Mouse (Mus musculus) left cerebral cortex, adult 9 months (tissue): ENCODE measurements around the gene Atxn1.

Experiments used
- DNase-seq, 2 experiments: peaks; one replicate each; pipeline ENCODE4 v3.0.0; 2022; ENCODE audit warnings: low spot score in 2 of 2

Gene Atxn1

GRCm38 (mm10) chr13:45683991-45684390 is 280.8 kb downstream of the Atxn1 start:
- DNase-seq, result no peak

DNA sequence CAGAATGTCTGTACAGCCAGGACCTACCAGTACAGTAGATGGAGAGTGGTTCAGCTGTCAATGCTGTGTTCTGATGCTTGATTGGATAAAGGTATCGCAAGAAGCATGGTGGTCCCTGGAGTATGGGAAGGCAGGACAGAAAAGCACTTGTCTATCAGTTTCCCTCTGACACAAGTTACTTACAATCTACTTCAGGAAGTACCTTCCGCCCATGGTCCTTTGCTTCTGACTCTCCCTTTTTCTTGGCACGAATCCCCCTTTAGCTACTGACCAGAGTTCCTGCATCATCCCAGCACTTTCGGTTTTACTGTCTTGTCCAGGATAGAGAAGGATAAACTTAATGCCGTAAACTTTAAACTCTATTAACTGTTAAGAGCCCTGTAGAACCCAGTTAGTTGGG is 283.6 kb downstream of the Atxn1 start:
- no peak for DNase-seq

DNA sequence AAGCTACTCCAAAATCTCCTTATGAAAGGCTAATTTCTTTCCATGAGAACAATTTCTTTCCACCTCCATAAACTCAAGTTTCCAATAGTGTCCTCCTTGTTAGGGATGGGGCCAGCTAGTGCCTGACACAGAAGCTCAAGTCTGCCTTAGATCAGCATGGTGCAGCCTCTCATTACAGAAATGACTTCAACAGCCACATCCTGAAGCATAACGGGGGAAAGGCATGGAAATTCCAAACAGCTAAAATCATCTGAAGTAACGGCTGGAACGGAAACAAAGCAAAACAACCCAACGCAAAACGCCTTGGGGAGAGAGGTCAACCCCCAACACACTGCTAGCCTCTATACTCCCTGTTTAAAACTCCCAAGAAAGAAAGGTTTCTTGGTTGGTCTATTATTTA is 284.2 kb downstream of the Atxn1 start:
- no peak for DNase-seq

GRCm38 (mm10) chr13:45679096-45679495 is 285.7 kb downstream of the Atxn1 start:
- no peak for DNase-seq

- no peak for DNase-seq
Measured at GRCm38 (mm10) chr13:45672628-45673027, 292.2 kb downstream of the Atxn1 start.

DNA sequence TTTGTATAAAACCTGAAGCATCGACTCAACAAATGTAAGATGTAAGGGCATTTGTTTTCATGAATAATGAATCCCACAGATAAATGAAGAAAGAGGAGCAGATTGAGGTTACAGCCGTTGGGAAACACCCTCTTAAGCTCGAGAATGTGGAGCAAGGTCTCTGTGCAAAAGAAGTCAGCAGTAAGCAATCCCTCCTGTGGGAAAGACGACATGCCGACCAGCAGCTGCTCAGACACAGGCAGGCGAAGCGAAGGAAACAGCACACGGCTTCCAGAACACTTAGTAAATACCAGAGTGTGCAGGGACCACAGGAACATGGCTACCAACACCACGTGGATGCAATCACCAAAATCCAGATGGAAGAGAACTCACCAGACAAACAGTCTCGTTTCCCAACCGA is 294.8 kb downstream of the Atxn1 start:
- no peak for DNase-seq

GRCm38 (mm10) chr13:45662852-45663251 is 302.0 kb downstream of the Atxn1 start:
- no peak for DNase-seq

- DNase-seq, result no peak
Measured at GRCm38 (mm10) chr13:45662216-45662615, 302.6 kb downstream of the Atxn1 start.

DNA sequence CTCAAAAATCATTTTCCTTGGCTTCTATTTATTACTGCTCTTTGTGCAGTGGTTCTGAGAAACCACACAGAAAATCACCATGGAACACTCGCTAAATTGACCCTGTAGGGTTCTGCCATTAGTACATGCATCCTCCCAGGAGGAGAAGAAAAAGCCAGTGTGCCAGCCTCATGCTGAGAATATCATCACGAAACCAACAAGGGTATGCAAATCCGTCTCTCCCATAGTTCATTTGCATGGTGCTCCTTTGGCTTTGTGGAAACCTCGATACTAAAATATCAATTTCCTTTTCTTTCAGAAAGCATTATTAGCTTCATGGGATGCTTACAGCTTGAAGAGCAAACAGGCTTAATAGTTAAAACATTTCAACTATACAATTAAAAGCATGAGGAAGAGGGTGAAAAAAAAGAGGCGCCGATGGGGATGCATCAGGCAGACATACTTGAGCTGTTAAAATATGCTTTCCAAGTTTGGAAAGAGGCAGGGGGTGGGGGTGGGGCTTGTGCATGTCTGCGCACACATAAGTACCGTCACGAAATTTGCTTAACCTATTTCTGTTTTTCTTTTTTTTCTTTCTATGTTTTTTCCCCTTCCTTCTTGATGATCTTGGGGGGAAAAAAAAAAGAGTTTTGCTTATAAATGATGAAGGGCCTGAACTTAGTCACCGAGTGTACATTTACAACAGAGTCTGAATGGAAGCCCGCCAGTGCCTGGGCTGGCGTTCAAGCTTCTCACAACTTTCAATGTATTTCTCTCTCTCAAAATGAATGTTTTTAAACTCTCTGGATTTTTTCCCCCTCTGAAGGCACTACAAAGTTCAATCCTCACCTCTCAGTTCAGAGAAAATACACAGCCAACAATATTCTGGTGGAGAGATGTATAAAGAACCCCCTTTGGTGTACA is 303.3 kb downstream of the Atxn1 start:
- DNase-seq, result no peak

DNA sequence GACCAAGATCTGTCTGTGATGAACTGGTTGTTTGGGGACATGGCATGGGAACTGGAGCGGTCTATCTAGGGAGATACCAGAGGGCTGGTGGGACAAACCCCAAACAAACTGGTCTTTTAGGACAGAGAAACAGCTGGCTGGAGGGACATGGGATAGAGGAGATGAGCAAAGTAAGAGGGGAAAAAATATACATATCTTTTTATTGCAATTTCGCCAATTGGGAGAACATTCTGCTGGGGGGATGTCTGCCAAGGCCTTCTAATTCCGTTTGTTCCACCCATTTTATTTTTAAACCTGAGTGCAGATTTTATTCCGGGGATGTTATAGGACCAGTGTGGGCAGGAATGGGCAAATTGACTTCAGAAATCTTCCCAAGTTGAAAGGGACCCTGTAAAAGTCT is 305.0 kb downstream of the Atxn1 start:
- peak in 1 of 2 experiments; percentile 67 for DNase-seq

DNA sequence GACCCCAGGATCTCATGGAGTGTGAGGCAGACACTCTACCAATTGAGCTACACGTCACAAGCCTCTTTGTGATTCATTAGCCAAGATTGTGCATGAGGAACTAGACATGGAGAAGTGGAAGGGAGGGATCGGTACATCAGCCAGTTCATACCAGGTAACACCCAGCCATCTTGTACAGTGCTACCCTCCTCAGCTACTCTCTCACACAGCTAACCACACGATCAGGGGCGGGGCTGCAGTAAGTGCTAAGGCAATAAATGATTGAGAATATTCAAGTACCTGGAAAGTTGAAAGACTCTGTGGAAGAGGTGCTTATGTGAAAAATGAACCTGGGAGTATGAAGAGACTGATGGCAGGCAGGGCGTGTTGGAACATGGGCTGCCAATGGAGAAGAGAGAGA is 306.5 kb downstream of the Atxn1 start:
- no peak for DNase-seq

- no peak for DNase-seq
Measured at GRCm38 (mm10) chr13:45657176-45657575, 307.6 kb downstream of the Atxn1 start.

- no peak for DNase-seq
Measured at GRCm38 (mm10) chr13:45651652-45652241, 313.1 kb downstream of the Atxn1 start.

GRCm38 (mm10) chr13:45649197-45649812 is 315.5 kb downstream of the Atxn1 start:
- no peak for DNase-seq

DNA sequence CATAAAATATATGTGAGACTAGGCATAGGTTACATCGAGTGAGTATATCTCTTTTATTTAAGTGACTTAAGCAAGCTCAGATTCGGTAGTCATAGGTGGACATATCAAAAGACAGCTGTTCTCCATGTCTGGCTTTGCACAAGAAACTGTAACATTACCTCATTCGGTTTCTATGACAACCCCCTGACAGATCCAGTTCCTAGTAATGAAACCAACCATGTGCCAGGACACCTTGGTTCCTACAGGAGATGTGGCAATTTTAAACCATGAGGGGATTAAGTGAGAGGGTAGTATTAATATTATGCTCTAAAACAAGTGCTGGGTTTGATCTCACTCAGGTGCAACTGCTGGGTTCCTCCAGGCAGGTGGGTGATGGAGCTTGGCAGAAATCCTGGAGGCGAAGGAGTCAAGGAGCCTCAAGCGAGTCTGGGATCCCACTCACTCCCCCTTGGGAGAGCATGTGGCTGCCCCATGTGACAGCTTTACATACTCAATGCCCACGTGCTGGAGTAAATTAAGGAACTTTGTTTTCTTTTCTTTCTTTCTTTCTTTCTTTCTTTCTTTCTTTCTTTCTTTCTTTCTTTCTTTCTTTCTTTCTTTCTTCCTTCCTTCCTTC is 320.9 kb downstream of the Atxn1 start:
- DNase-seq, result peak in 1 of 2 experiments; percentile 44

DNA sequence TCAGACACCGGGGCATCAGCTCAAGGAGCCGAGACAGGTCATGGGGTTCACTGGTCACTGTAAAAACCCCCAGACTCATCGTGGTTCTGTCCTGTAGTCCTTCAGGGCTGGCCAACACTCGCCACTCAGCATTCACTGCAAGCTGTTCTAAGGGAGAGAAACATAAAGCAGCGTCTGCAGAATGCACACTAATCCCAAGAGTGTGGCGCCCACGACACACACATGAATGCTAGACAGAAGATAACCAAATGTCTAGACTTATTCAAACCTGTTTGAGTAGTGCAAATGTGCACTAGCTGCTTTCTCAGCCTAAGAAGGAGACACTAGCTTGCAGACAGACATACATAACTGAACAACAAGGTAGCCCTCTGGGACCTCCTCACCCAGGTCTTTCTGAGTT is 321.9 kb downstream of the Atxn1 start:
- peak in 1 of 2 experiments; percentile 52 for DNase-seq

- no peak for DNase-seq
Measured at GRCm38 (mm10) chr13:45640431-45640830, 324.4 kb downstream of the Atxn1 start.

DNA sequence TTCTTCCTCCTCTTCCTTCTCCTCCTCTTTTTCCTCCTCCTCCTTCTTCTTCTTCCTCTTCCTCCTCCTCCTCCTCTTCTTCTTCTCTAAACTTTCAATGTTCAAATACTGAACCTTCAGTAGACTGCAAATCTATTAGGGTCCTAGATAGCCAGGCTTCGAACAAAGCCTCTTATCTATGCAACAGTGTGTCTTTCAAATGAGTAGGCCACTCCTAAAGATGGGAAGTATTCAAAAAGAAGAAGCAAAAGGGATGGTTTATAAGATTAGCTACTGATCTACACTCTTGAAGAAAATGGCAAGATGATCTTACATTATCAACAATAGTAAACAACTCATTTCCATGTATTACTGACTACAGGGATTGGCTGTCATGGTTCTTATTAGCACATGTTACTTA is 326.5 kb downstream of the Atxn1 start:
- DNase-seq, result no peak

DNA sequence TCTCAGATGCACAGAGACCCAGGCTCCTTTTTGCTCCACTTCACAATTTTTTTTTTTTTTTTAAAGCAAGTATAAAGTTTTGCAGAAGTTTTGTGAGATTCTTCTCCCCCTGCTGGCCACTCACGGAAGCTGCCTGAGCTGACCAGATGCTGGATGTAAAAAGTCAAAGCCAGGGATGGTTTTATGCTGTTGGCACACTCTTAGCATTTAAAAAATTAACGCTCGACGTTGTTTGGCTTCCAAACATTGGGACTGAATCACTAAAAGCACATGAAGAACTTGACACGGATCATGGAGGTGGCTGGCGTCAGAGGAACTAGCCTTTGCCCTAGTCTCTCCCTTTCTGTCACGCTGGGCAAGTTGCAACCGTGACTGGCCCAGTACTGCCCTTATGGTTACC is 327.5 kb downstream of the Atxn1 start:
- DNase-seq, result no peak

GRCm38 (mm10) chr13:45636435-45636834 is 328.4 kb downstream of the Atxn1 start:
- DNase-seq, result no peak

GRCm38 (mm10) chr13:45633918-45634317 is 330.9 kb downstream of the Atxn1 start:
- DNase-seq, result no peak

GRCm38 (mm10) chr13:45632133-45632532 is 332.7 kb downstream of the Atxn1 start:
- DNase-seq, result no peak
